Mouse (Mus musculus) olfactory bulb, adult 2 months (tissue): ENCODE data around the gene Adamts12. TPM values are rescaled to one million over a fixed set of nuclear protein-coding genes. Genes with fewer than 3 reads are reported as not detected.
A peak's percentile ranks its signal among the peaks of the same experiment; 100 is the strongest.

ENCODE experiments used
- H3K27ac ChIP-seq: fragments of 200-500 bp; 2 replicates; pipeline ENCODE4 v1.5.1; 2012; ENCODE audit warnings: low read depth, low read length; ENCODE audit not compliant: insufficient read depth
- H3K4me1 ChIP-seq: fragments of 200-500 bp; 2 replicates; pipeline ENCODE4 v1.6.1; 2012; ENCODE audit warnings: low read length; ENCODE audit not compliant: control insufficient read depth, insufficient read depth
- H3K4me3 ChIP-seq: fragments of 200-500 bp; 2 replicates; pipeline ENCODE4 v1.5.1; 2012; ENCODE audit warnings: mild to moderate bottlenecking, low read depth, low read length, moderate library complexity; ENCODE audit not compliant: insufficient read depth
- CTCF ChIP-seq: fragments of 200-500 bp; IDR thresholded peaks from 2 replicates; pipeline ENCODE4 v1.5.1; 2012; ENCODE audit warnings: low read depth, mild to moderate bottlenecking, low read length, moderate library complexity; ENCODE audit not compliant: insufficient read depth
- POLR2A ChIP-seq: fragments of 200-500 bp; IDR thresholded peaks from 2 replicates; pipeline ENCODE4 v1.6.1; 2012; ENCODE audit warnings: mild to moderate bottlenecking, low read depth, low read length, moderate library complexity; ENCODE audit not compliant: insufficient read depth
- WGBS: fragments of 180-500 bp; shearing (Covaris S2); methylation state at CpG from one replicate; pipeline ENCODE4 v1.1.7; 2018; 5-methylcytosine and 5-hydroxymethylcytosine counted together
- polyA plus RNA-seq: library from polyadenylated mRNA; stranded (reverse); fragments of >200 nt; gene quantifications from 2 replicates; pipeline ENCODE4 v1.2.4, GENCODE M21; 2012; ENCODE audit warnings: low replicate concordance; ENCODE audit not compliant: missing spikeins, insufficient read depth, insufficient read length

Adamts12 gene
- polyA plus RNA-seq, 1 experiment: not detected

DNA sequence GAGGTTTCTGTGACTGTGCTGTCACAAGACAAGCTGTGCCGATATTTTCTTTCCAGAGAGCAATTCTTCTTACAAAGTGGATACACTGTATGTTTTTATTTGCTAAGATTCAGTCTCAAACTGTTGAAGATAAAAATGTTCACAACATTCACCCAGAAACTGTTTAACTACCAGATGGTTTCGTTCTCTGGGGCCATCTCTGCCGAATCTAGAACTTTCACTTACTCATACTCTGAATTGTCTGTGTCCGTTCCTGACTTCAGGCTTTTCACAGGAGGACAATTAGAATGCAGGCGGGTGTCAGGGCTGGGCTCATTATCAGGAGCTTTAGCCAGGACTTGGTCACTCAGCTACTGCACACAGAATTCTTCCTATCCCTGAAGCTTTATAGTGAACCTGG lies 227.7 kb downstream of the Adamts12 start:
- H3K27ac ChIP-seq: no peak overlapping the region
- peaks cover 4% of the 10 kb centered on the region; the same call in 1 of the 2 replicates for H3K4me1 ChIP-seq
- WGBS: 88% methylated on average over 5 of the region's 5 CpGs
- H3K4me3 ChIP-seq: no peak overlapping the region
- TF ChIP-seq POLR2A (no peak), CTCF (no peak)

DNA sequence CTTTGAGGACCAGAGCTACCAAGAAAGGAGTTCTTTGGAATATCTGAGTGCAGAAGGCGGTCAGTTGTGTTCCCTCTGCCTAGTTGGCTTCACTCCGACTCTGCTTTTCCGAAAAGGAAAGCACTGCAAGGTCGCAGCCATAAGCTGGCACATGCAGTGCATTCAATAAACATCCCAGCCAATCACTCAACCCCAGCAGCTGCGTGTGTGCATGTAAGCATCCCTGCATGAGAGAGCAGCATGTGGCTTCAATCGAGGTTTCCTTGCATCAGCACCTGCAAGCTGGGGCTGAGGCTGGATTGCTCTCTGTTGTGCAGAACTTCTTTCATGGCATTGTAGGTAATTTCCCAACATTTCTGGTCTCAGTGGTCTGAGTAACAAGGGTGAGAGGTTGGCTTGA lies 230.4 kb downstream of the Adamts12 start:
- no peak overlapping the region for H3K27ac ChIP-seq
- WGBS: 47% methylated on average over 6 of the region's 6 CpGs
- TF ChIP-seq POLR2A (no peak), CTCF (no peak)
- H3K4me3 ChIP-seq: no peak overlapping the region
- peaks cover 4% of the 10 kb centered on the region; the same call in 1 of the 2 replicates for H3K4me1 ChIP-seq

DNA sequence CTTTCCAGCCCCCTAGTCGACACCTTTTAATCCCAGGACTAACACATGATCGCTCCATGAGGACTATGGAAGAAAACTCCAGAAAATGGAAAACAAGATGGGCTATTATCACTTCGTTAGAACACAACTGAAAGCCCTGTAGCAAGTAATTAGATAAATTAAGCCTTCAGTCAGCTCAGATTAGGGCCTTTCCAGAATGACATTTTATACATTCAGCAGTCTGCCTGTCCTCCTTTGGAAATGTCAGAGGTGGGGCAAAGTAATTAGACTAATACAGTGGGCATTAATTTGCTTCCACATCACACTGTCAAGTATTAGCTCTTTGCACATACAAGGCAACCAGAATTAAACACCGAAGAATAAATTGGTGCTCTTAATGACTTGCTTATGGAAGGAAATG lies 233.4 kb downstream of the Adamts12 start:
- H3K4me3 ChIP-seq: no peak overlapping the region
- 27% methylated on average over 4 of the region's 4 CpGs for WGBS
- H3K4me1 ChIP-seq: peaks cover 4% of the 10 kb centered on the region; the same call in 1 of the 2 replicates
- no peak for TF ChIP-seq CTCF
- no peak for TF ChIP-seq POLR2A
- no peak overlapping the region for H3K27ac ChIP-seq

DNA sequence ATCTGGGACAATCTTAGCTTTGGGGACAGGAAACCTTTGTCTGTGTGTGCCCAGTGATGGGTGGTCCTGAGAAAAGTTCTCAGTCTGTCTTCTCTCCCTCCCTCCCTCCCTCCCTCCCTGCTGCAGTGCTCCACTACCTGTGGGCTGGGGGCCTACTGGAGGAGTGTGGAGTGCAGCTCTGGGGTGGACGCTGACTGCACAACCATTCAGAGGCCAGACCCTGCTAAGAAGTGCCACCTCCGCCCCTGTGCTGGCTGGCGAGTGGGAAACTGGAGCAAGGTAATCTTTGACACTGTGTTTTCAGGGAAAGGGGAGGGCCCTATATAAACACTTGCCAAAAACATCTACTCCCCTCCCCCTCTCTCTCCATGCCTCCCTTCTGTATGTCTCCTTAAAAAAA lies 252.5 kb downstream of the Adamts12 start:
- 70% methylated on average over 3 of the region's 3 CpGs for WGBS
- 0 out of 2 replicates have a peak, but pooled peaks cover 2% of the 10 kb centered on the region for H3K4me1 ChIP-seq
- no peak for TF ChIP-seq POLR2A
- TF ChIP-seq CTCF: no peak
- no peak overlapping the region for H3K27ac ChIP-seq
- no peak overlapping the region for H3K4me3 ChIP-seq

DNA sequence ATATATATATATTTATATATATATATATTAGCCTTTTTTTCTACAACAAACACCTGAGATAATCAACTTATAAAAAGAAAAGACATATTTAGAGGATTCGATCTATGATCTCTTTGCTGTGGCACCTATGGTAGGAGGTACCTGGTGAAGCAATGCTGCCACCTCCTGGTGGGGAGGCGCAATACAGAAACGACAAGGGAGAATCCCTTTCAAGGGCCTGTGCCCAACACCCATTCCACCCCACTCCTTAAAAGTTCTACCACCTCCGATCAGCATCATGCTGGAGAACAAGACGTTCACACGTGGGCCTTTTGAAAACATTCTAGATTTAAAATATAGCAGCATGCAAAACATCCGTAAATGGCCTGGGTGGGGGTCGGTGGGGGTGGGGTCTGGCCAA lies 255.9 kb downstream of the Adamts12 start:
- 30% methylated on average over 8 of the region's 8 CpGs for WGBS
- H3K4me3 ChIP-seq: no peak overlapping the region
- 0 out of 2 replicates have a peak, but pooled peaks cover 2% of the 10 kb centered on the region for H3K4me1 ChIP-seq
- H3K27ac ChIP-seq: no peak overlapping the region
- TF ChIP-seq CTCF (peak; percentile 51), POLR2A (no peak)

DNA sequence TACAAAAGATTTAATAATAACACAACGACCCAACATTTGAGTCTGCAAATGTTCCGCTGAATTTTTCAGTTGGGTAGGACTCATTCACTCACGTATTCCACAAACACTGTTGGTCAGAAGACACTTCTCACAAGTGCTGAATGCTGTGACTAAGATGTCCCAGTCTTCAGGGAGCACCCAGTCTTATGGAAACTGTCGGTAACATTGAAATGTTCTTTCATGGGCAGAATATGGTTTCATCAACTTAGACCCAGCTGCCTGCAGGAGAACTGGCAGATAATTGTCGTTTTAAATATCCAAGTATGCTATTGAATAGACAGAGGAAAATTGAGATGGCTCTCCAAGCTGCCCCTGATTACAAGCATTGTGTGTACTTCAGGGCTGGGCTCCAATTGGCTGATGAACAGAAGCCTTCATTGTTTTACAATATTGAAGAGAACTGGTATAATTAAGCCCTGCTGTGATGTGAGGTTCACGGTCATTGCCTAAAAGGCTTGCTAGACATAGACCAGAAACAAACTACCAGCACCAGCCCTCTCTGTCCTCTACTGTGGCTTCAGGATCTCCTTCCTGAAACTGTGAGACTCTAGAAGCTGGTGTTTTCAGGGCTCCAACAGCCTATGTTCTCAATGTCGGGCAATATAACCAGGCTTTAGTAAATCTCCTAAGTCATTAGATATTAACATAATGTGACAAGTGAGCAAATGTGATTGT lies 275.0 kb downstream of the Adamts12 start:
- WGBS: 34% methylated on average over 7 of the region's 7 CpGs
- no peaks in the 10 kb centered on the region for H3K4me1 ChIP-seq
- no peak overlapping the region for H3K27ac ChIP-seq
- no peak overlapping the region for H3K4me3 ChIP-seq
- no peak for TF ChIP-seq CTCF
- TF ChIP-seq POLR2A: no peak

DNA sequence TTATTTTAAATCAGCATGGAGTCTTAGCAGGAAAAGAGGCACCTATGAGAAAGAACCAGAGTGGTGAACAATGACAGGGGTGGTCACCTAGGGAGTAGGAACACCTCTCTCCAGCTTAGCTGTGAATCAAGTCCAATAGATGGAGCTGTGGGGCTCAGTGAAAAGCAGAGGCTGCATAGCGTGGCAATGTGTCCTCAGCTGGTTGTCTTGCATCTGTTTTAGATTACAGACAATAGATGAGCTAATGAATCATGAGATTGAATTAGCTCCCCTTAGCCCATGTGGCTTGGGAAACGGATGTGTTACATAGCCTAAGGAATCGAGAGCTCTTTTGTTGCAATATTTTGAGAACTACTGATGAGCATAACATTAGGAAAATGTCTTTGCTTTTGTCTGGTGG lies 291.3 kb downstream of the Adamts12 start:
- Histone ChIP-seq H3K4me1 (peaks cover 2% of the 10 kb centered on the region; the same call in 1 of the 2 replicates), H3K4me3 (no peak overlapping the region), H3K27ac (no peak overlapping the region)
- 54% methylated on average over 3 of the region's 3 CpGs for WGBS
- TF ChIP-seq CTCF: no peak
- no peak for TF ChIP-seq POLR2A

DNA sequence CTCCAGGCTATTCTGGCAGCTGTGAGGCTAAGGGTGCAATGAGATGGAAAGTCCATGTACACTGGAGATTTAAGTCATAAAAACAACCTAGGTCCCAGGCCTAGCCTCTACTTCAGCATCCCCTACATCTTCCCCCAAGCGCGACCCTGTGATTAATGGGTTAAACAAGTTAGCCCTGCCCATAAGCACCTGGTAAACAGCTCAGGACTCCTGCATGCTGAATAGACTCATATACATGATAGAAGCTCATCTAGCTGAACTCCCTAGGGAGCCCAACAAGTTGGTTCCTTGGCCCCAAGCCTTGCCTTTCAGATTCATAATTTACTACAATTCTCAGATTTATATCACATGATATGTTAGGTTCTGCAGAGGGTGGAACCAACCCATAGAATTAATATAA lies 292.9 kb downstream of the Adamts12 start:
- no peak for TF ChIP-seq CTCF
- TF ChIP-seq POLR2A: no peak
- Histone ChIP-seq H3K4me1 (no peaks in the 10 kb centered on the region), H3K4me3 (no peak overlapping the region), H3K27ac (no peak overlapping the region)
- WGBS: 98% methylated on average over 2 of the region's 2 CpGs

DNA sequence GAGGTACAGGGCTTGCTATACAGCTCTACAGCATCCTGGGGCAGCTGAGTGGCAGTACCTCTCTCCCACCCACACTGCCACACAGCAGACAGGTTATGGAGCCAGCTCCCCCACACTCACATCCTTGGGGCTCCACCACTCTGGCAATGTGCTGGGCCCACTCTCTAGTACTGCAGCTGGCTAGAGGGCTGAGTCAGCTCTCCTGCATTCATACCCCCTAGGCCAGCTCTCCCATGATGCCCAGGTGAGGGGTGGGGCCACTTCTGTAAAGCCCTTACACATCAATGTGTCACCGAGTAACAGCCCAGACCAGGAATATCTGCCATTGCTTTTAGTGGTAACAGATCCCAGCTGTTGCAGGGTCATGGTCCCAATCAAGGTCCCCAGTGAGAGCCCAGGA lies 296.3 kb downstream of the Adamts12 start:
- no peak overlapping the region for H3K4me3 ChIP-seq
- WGBS: 89% methylated on average over 1 of the region's 1 CpGs
- H3K27ac ChIP-seq: no peak overlapping the region
- H3K4me1 ChIP-seq: no peaks in the 10 kb centered on the region
- TF ChIP-seq POLR2A: no peak
- no peak for TF ChIP-seq CTCF

DNA sequence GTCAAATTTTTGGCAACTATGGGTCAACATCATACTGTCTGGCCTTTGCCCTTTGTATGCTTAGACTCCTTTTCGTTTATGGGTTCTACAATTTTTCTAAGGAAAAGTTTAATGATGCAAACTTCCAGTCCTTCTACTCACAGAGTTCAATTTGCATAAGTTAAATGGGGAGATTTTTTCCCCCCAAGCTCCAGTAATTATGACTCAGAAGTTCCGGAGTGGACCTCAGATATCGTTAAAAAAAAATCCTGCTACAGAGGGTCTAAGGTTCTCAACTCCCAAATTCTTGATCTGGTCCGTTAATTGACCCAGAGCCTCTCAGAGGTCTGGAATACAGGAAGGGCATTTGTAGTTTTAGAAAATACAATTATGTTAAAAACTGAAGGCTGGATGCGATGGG lies 297.2 kb downstream of the Adamts12 start:
- Histone ChIP-seq H3K4me3 (no peak overlapping the region), H3K4me1 (no peaks in the 10 kb centered on the region), H3K27ac (no peak overlapping the region)
- 84% methylated on average over 5 of the region's 5 CpGs for WGBS
- TF ChIP-seq POLR2A: no peak
- no peak for TF ChIP-seq CTCF
